Mouse (Mus musculus) forebrain, embryonic 11.5 days (tissue): Measurements from ENCODE around the gene Cdcp2. TPM values are rescaled to one million over a fixed set of nuclear protein-coding genes. Genes with fewer than 3 reads are reported as not detected.
A peak's percentile ranks its signal among the peaks of the same experiment; 100 is the strongest.

Experiments used
- ATAC-seq: fragments of 200-750 bp; cut with Nextera tagmentation; replicated peaks from 2 replicates; pipeline ENCODE4 v1.8.0; 2017; ENCODE audit warnings: moderate TSS enrichment; ENCODE audit not compliant: low FRiP score
- DNase-seq: peaks from one replicate; pipeline ENCODE4 v3.0.0-alpha.2; 2017; ENCODE audit warnings: low spot score
- H3K27ac ChIP-seq: fragments of 300-500 bp; sonication (generic); 2 replicates; pipeline ENCODE4 v1.5.1; 2014; ENCODE audit warnings: low read depth, low read length
- H3K27me3 ChIP-seq: fragments of 300-500 bp; sonication (generic); 2 replicates; pipeline ENCODE4 v1.6.1; 2014; ENCODE audit warnings: mild to moderate bottlenecking, low read length, mixed read lengths; ENCODE audit not compliant: control insufficient read depth, insufficient read depth
- H3K36me3 ChIP-seq: fragments of 300-500 bp; sonication (generic); 2 replicates; pipeline ENCODE4 v1.6.1; 2014; ENCODE audit warnings: mild to moderate bottlenecking, low read length, moderate library complexity, mixed read lengths; ENCODE audit not compliant: control insufficient read depth, insufficient read depth
- H3K4me1 ChIP-seq: fragments of 300-500 bp; sonication (generic); replicated peaks from 2 replicates; pipeline ENCODE4 v1.6.1; 2014; ENCODE audit warnings: low read length, mixed read lengths; ENCODE audit not compliant: control insufficient read depth, insufficient read depth
- H3K4me2 ChIP-seq: fragments of 300-500 bp; sonication (generic); 2 replicates; pipeline ENCODE4 v1.6.1; 2014; ENCODE audit warnings: low read depth, mild to moderate bottlenecking, low read length, moderate library complexity, mixed read lengths; ENCODE audit not compliant: severe bottlenecking
- H3K4me3 ChIP-seq: fragments of 300-500 bp; sonication (generic); 2 replicates; pipeline ENCODE4 v1.5.1; 2014; ENCODE audit warnings: low read depth, low read length
- H3K9ac ChIP-seq: fragments of 300-500 bp; sonication (generic); 2 replicates; pipeline ENCODE4 v1.6.1; 2014; ENCODE audit warnings: low read length
- H3K9me3 ChIP-seq: fragments of 300-500 bp; sonication (generic); 2 replicates; pipeline ENCODE4 v1.6.1; 2016; ENCODE audit warnings: low read length, mixed read lengths; ENCODE audit not compliant: control insufficient read depth
- WGBS: fragments of 180-500 bp; shearing (Covaris S2); extraction: QIAGEN DNeasy Blood & Tissue Kit; methylation state at CpG from one replicate; pipeline ENCODE4 v1.1.7; 2014; 5-methylcytosine and 5-hydroxymethylcytosine counted together
- polyA plus RNA-seq: library from polyadenylated mRNA; unstranded; fragments of >200 nt; fragmentation: Nextera tagmentation; extraction: Ambion mirVana; gene quantifications from 2 replicates; pipeline ENCODE4 v1.2.1, GENCODE M21; 2014

Cdcp2 gene
- polyA plus RNA-seq, 1 experiment from 2014 or later = 0.17 TPM

- 88% methylated on average over 3 of the region's 3 CpGs for WGBS
- no peaks in the 10 kb centered on the region for H3K9me3 ChIP-seq
- ATAC-seq (no peak), DNase-seq (no peak)
- 0 out of 2 replicates have a peak, but pooled peaks cover 2% of the 10 kb centered on the region for H3K4me1 ChIP-seq
- H3K4me2 ChIP-seq = no peak overlapping the region
- H3K4me3 ChIP-seq = no peak overlapping the region
- no peaks in the 10 kb centered on the region for H3K27me3 ChIP-seq
- H3K27ac ChIP-seq = no peak overlapping the region
- peaks cover 4% of the 10 kb centered on the region for H3K36me3 ChIP-seq
- H3K9ac ChIP-seq = no peak overlapping the region
Measured at GRCm38 (mm10) chr4:107063214-107063613, 33.5 kb upstream of the Cdcp2 start.

DNA sequence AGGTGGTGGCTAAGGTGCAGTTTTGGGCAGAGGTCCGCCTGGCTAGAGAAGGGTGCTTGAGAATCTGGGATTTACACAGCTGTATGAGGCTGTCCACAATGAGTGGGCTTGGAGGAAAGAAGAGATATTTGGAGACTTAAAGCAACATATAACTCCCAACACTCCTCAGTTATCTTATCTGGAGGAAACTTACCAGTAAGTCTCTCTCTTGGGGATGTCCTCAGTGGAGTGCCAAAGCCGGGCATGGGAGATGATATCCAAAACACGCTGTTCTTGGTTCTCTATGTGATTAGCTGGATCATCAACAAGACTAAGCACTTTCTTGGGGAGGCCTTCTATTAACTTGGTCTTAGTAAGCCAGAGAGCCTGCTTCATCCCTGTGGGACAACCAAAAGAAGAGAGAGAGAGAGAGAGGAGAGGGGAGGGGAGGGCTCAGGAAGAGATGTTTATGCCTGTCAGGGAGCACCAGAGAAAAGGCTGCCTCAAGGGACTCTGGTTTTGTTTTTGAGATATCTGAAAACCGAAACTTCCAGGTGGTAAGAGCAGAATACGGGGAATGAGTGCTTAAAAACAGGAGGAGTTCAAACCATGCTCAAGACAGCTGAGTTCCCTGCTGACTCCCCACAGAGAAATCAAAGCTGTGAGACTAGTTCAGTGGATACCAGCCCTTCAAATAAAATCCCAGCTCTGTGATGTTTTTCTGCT, 32.1 kb upstream of the Cdcp2 start:
- no peaks in the 10 kb centered on the region for H3K9me3 ChIP-seq
- no peak overlapping the region for H3K27ac ChIP-seq
- H3K27me3 ChIP-seq = no peaks in the 10 kb centered on the region
- DNase-seq (no peak), ATAC-seq (no peak)
- no peak overlapping the region for H3K4me3 ChIP-seq
- H3K4me1 ChIP-seq = 0 out of 2 replicates have a peak, but pooled peaks cover 2% of the 10 kb centered on the region
- no peak overlapping the region for H3K4me2 ChIP-seq
- H3K36me3 ChIP-seq = peaks cover 4% of the 10 kb centered on the region
- H3K9ac ChIP-seq = no peak overlapping the region
- 90% methylated on average over 5 of the region's 5 CpGs for WGBS

DNA sequence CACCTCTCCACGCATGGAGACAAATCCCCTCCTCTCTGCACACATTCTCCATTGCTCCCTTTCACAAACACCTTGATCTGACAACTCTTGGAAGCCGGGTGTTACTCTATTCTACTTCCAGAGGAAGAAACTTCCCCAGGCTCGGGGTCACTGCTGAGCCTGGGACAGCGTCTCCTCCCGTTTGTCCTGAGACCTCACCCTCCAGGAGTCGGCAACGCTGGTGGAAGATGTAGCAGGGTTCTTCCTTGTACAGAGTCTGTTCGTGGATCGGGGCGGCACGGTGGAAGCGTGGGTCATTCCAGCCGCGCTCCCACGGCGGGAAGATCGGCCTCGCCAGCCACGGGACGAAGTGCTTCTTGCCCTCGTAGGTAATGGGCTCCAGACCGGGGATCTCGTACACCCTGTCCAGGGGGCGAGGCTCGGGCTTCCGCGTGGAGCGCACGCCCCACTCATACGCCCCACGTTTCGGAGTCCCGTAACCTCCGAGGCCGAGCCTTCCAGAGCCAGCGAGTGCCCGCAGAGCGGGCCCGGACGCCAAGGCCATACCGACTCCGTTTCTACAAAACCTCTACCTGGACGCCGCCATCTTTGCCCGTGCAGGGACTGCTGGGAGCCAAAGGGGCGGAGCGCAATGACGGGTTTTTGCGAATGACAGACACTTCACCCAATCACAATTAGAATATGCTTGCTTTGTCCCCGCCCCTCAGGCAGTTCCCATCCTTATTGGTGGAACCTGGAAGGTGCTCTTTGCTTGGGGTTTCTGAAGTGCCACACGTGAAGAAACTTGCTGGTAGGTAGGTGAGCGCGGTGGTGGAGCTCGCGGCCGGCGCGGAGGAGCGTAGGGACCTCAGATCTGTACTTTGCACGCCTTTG, 30.2 kb upstream of the Cdcp2 start, which contains the start of the genes Mrpl37 and Cyb5rl:
Mrpl37 (minus strand) TSS at position 617 of the 873 bp plus-strand sequence.
Cyb5rl (plus strand) TSS at position 737 of the 873 bp plus-strand sequence.
- no peaks in the 10 kb centered on the region for H3K27me3 ChIP-seq
- DNase-seq (peak; percentile 96), ATAC-seq (peak; percentile 100)
- under 1% methylated on average over 60 of the region's 60 CpGs for WGBS
- peak within 1 kb of the TSS; percentile 84 for H3K9ac ChIP-seq
- no peaks in the 10 kb centered on the region for H3K9me3 ChIP-seq
- no peak within 1 kb of the TSS for H3K27ac ChIP-seq
- peak within 1 kb of the TSS; percentile 92 for H3K4me3 ChIP-seq
- H3K4me2 ChIP-seq = peak within 1 kb of the TSS; percentile 92
- no peaks in the 10 kb centered on the region for H3K36me3 ChIP-seq
- H3K4me1 ChIP-seq = 0 out of 2 replicates have a peak, but pooled peaks cover 2% of the 10 kb centered on the region

DNA sequence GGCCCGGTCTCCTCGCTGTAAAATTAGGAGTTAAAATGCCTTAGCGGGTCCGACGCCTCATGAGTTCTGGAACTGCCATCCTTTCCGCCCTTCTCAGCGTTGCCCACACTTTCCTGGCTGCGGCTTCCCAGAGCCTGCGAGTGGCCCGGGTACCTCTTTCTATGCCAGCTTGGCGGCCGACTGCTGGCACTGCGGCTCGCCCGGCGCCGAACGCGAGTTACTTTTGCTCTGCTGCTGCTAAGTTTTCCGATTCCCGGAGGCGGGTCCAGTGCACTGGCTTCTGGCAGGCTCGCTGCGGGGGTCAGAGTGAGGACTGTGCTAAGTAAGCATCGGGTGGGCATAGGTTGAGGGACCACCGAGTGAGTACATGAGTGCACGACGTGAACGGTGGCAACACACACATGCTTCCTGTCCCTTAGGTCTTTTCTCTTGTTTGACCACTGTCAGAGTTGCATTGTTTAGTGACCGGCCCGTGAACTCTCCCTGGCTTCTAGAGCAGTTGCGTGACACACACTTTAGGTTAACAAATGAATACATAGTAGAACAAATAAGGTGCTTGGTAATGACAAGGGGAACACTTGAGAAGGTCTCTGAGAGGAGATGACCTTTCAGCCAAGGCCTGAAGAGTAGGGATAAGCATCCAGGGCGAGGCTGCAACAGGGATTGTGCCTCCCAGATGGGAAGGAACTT, 29.4 kb upstream of the Cdcp2 start:
- Histone ChIP-seq H3K27ac (no peak overlapping the region), H3K4me3 (peak overlapping the region; percentile 92), H3K27me3 (no peaks in the 10 kb centered on the region), H3K4me2 (peak overlapping the region; percentile 92), H3K9me3 (no peaks in the 10 kb centered on the region), H3K9ac (peak overlapping the region; percentile 62), H3K36me3 (no peaks in the 10 kb centered on the region), H3K4me1 (0 out of 2 replicates have a peak, but pooled peaks cover 2% of the 10 kb centered on the region)
- WGBS = 2% methylated on average over 33 of the region's 33 CpGs
- ATAC-seq (peak; percentile 49), DNase-seq (peak; percentile 64)

DNA sequence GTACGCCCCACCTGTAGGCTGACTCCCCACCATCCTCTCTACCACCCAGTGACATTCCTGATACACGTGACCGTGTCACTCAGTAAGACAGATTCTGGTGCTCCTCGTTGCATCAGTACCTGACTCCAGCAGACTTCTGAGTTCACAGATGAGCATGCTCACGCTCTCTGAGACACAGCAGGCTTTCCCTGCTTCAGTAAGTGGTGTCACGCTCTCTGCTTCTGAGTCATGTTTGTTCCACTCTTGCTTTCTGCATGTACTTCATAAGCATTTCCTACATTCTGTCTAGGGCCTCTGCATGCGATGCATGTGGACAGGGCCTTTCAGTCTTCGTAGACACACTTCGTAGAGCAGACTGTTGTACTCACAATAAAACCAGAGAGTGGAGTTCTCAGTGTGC, 24.3 kb upstream of the Cdcp2 start:
- Histone ChIP-seq H3K9me3 (no peaks in the 10 kb centered on the region), H3K4me2 (no peak overlapping the region), H3K9ac (no peak overlapping the region), H3K36me3 (no peaks in the 10 kb centered on the region), H3K27me3 (no peaks in the 10 kb centered on the region), H3K4me1 (0 out of 2 replicates have a peak, but pooled peaks cover under 1% of the 10 kb centered on the region), H3K27ac (no peak overlapping the region), H3K4me3 (no peak overlapping the region)
- WGBS = 84% methylated on average over 9 of the region's 9 CpGs
- no peak for DNase-seq
- no peak for ATAC-seq

DNA sequence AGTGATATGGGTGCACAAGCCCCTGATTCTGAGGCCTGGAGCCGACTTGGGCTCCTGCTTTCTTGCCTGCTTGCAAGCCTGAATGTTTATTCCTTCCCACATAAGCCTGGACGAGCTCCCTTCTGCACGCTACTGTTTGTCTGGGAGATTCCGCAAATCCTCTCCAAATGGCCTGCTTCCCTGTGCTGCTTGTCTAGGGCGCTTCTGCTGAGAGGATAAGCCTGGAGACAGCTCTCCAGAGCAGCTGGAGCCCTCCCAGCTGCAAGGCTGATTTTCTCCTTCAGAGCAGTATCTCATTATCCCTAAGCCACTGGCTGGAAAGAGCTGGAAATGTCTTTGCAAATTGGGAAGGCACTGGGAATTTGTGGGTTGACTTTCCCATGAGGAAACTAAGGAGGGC, 21.2 kb upstream of the Cdcp2 start:
- 64% methylated on average over 5 of the region's 5 CpGs for WGBS
- Histone ChIP-seq H3K27ac (no peak overlapping the region), H3K4me2 (no peak overlapping the region), H3K9ac (no peak overlapping the region), H3K27me3 (no peaks in the 10 kb centered on the region), H3K4me1 (no peaks in the 10 kb centered on the region), H3K36me3 (no peaks in the 10 kb centered on the region), H3K9me3 (no peaks in the 10 kb centered on the region), H3K4me3 (no peak overlapping the region)
- no peak for DNase-seq
- ATAC-seq = no peak

DNA sequence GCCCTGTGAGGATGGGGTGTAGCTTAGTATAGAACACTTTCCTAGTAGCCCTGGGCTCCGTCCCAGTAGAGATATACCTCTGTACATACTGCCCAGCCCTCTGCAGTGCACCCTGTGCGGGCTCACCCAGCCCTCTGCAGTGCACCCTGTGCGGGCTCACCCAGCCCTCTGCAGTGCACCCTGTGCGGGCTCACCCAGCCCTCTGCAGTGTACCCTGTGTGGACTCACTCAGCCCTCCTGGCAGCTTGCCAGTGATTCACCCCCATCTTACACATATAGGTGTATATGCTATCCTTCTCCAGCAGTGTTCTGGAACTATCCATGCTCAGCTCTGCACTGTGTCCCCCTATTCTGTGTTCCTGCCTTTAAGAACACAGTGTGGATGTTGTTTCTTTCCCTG, 17.8 kb upstream of the Cdcp2 start:
- H3K36me3 ChIP-seq = no peaks in the 10 kb centered on the region
- WGBS = 86% methylated on average over 4 of the region's 4 CpGs
- H3K4me2 ChIP-seq = no peak overlapping the region
- no peak overlapping the region for H3K27ac ChIP-seq
- H3K9ac ChIP-seq = no peak overlapping the region
- no peak for DNase-seq
- no peak for ATAC-seq
- peaks cover 1% of the 10 kb centered on the region; the same call in 1 of the 2 replicates for H3K4me1 ChIP-seq
- no peaks in the 10 kb centered on the region for H3K27me3 ChIP-seq
- no peaks in the 10 kb centered on the region for H3K9me3 ChIP-seq
- no peak overlapping the region for H3K4me3 ChIP-seq

DNA sequence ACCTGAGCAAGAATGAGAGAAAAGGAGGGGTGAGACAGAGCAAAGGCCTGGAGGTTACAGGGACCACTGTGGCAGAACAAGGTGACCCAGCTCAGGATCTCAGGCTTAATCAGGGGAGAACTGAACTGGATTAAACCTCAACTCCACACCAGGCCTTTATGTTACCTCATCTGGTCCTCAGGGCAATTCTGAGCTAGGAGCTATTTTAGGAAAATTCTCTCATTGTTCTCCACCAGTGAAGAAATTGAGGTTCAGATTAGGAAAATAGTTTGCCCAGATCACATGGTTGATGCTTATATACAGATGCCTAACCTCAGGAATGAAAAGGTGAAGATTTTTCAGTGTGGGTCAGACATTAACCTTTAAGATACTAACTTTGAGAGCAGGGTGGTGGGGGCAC, 17.0 kb upstream of the Cdcp2 start:
- Histone ChIP-seq H3K4me1 (peaks cover 9% of the 10 kb centered on the region; the same call in 1 of the 2 replicates), H3K27me3 (no peaks in the 10 kb centered on the region), H3K27ac (no peak overlapping the region), H3K9me3 (no peaks in the 10 kb centered on the region), H3K4me2 (no peak overlapping the region), H3K9ac (no peak overlapping the region), H3K36me3 (no peaks in the 10 kb centered on the region), H3K4me3 (no peak overlapping the region)
- DNase-seq = no peak
- ATAC-seq = no peak
